Mouse (Mus musculus) erythroblast, adult 5-6 weeks (primary cell): Measurements from ENCODE around the gene Txnrd3. TPM values are rescaled to one million over a fixed set of nuclear protein-coding genes. Genes with fewer than 3 reads are reported as not detected.
A peak's percentile ranks its signal among the peaks of the same experiment; 100 is the strongest.

Source experiments
- ATAC-seq: replicated peaks from 2 replicates; pipeline ENCODE4 v1.8.0; 2016; ENCODE audit warnings: moderate number of reproducible peaks, mild to moderate bottlenecking, moderate TSS enrichment, inconsistent platforms; ENCODE audit not compliant: poor library complexity, low FRiP score, severe bottlenecking
- total RNA-seq, 2 experiments: library from RNA; stranded (forward) in 1 of 2; stranded (reverse) in 1 of 2; fragments of 150-400 nt in 1 of 2; fragments of 200-764, 138-1000 nt in 1 of 2; gene quantifications; 2 replicates each; pipeline versions ENCODE4 v1.2.3 to v1.2.4; 2015 to 2017; ENCODE audit warnings: low replicate concordance in 2 of 2

Gene Txnrd3
- 1.5 and 1.7 TPM in 2 replicates for total RNA-seq (2015; ENCODE audit: low replicate concordance)
- total RNA-seq (2017; ENCODE audit: low replicate concordance), result 0.77 and 1.8 TPM in 2 replicates

- peak; percentile 93 for ATAC-seq
Observed at GRCm38 (mm10) chr6:89643798-89644270, at the start of gene Txnrd3. Gene Txnrd3 (plus strand): TSS chr6:89643988.

- peak; percentile 99 for ATAC-seq
Observed at GRCm38 (mm10) chr6:89595018-89595776, 48.6 kb upstream of the Txnrd3 start, which contains the start of gene Chchd6. Gene Chchd6 (minus strand): TSS chr6:89595652.

- no peak for ATAC-seq
Observed at GRCm38 (mm10) chr6:89595777-89596146, 48.0 kb upstream of the Txnrd3 start.

GRCm38 (mm10) chr6:89596510-89596909, 47.3 kb upstream of the Txnrd3 start:
- no peak for ATAC-seq

- ATAC-seq, result no peak
Observed at GRCm38 (mm10) chr6:89606096-89606495, 37.7 kb upstream of the Txnrd3 start.

- ATAC-seq, result no peak
Observed at GRCm38 (mm10) chr6:89607999-89608398, 35.8 kb upstream of the Txnrd3 start.

GRCm38 (mm10) chr6:89613336-89614106, 30.3 kb upstream of the Txnrd3 start:
- no peak for ATAC-seq

GRCm38 (mm10) chr6:89614107-89614471, 29.7 kb upstream of the Txnrd3 start:
- no peak for ATAC-seq

- ATAC-seq, result no peak
Observed at GRCm38 (mm10) chr6:89614596-89615372, 29.0 kb upstream of the Txnrd3 start.

- no peak for ATAC-seq
Observed at GRCm38 (mm10) chr6:89615373-89615755, 28.4 kb upstream of the Txnrd3 start.

- ATAC-seq, result no peak
Observed at GRCm38 (mm10) chr6:89622647-89623046, 21.1 kb upstream of the Txnrd3 start.

GRCm38 (mm10) chr6:89628045-89628785, 15.6 kb upstream of the Txnrd3 start:
- no peak for ATAC-seq

- peak; percentile 55 for ATAC-seq
Observed at GRCm38 (mm10) chr6:89631809-89632562, 11.8 kb upstream of the Txnrd3 start.

GRCm38 (mm10) chr6:89633115-89633514, 10.7 kb upstream of the Txnrd3 start:
- no peak for ATAC-seq

GRCm38 (mm10) chr6:89634400-89634799, 9.4 kb upstream of the Txnrd3 start:
- no peak for ATAC-seq

GRCm38 (mm10) chr6:89637977-89638376, 5.8 kb upstream of the Txnrd3 start:
- ATAC-seq, result no peak

GRCm38 (mm10) chr6:89639025-89639424, 4.8 kb upstream of the Txnrd3 start:
- ATAC-seq, result no peak

GRCm38 (mm10) chr6:89644271-89645075, 685 bp downstream of the Txnrd3 start:
- ATAC-seq, result peak; percentile 84
